Mouse (Mus musculus) heart, postnatal 0 days (tissue): ENCODE data around the gene B230118H07Rik. TPM values are rescaled to one million over a fixed set of nuclear protein-coding genes. Genes with fewer than 3 reads are reported as not detected.

Source experiments
- ATAC-seq: fragments of 200-750 bp; cut with Nextera tagmentation; 2 replicates; pipeline ENCODE4 v1.8.0; 2017; ENCODE audit warnings: low read depth, moderate number of reproducible peaks, moderate library complexity; ENCODE audit not compliant: insufficient read depth
- DNase-seq: peaks from one replicate; pipeline ENCODE4 v3.0.0-alpha.2; 2016; ENCODE audit warnings: low spot score
- H3K27ac ChIP-seq: fragments of 300-500 bp; sonication (generic); 2 replicates; pipeline ENCODE4 v1.5.1; 2014; ENCODE audit warnings: low read depth, mild to moderate bottlenecking
- H3K27me3 ChIP-seq: fragments of 300-500 bp; sonication (generic); 2 replicates; pipeline ENCODE4 v1.6.1; 2014; ENCODE audit warnings: low read length, mixed read lengths; ENCODE audit not compliant: control insufficient read depth, insufficient read depth
- H3K36me3 ChIP-seq: fragments of 300-500 bp; sonication (generic); replicated peaks from 2 replicates; pipeline ENCODE4 v1.6.1; 2014; ENCODE audit warnings: low read length, mixed read lengths; ENCODE audit not compliant: control insufficient read depth, insufficient read depth
- H3K4me1 ChIP-seq: fragments of 300-500 bp; sonication (generic); 2 replicates; pipeline ENCODE4 v1.6.1; 2014; ENCODE audit warnings: antibody characterized with exemption; ENCODE audit not compliant: control insufficient read depth, insufficient read depth
- H3K4me2 ChIP-seq: fragments of 300-500 bp; sonication (generic); 2 replicates; pipeline ENCODE4 v1.6.1; 2014; ENCODE audit warnings: low read depth, mild to moderate bottlenecking, low read length, moderate library complexity
- H3K4me3 ChIP-seq: fragments of 300-500 bp; sonication (generic); 2 replicates; pipeline ENCODE4 v1.5.1; 2014; ENCODE audit warnings: low read depth, low read length
- H3K9ac ChIP-seq: fragments of 300-500 bp; sonication (generic); replicated peaks from 2 replicates; pipeline ENCODE4 v1.6.1; 2014; ENCODE audit warnings: low read depth, low read length, mixed read lengths
- H3K9me3 ChIP-seq: fragments of 300-500 bp; sonication (generic); replicated peaks from 2 replicates; pipeline ENCODE4 v1.6.1; 2016; ENCODE audit warnings: low read length; ENCODE audit not compliant: control insufficient read depth
- CTCF ChIP-seq: IDR thresholded peaks from 2 replicates; pipeline ENCODE4 v1.5.1; 2016; ENCODE audit warnings: antibody characterized with exemption, control low read depth, low read depth
- EP300 ChIP-seq: IDR thresholded peaks from 2 replicates; pipeline ENCODE4 v1.6.1; 2016; ENCODE audit warnings: antibody characterized with exemption, low read depth
- WGBS: fragments of 180-500 bp; shearing (Covaris S2); extraction: QIAGEN DNeasy Blood & Tissue Kit; methylation state at CpG from one replicate; pipeline ENCODE4 v1.1.7; 2014; 5-methylcytosine and 5-hydroxymethylcytosine counted together
- polyA plus RNA-seq: library from polyadenylated mRNA; unstranded; fragments of >200 nt; fragmentation: Nextera tagmentation; extraction: Ambion mirVana; gene quantifications from 2 replicates; pipeline ENCODE4 v1.2.1, GENCODE M21; 2015
- total RNA-seq: library from RNA; depleted of rRNA; stranded (reverse); fragments of >200 nt; gene quantifications from 2 replicates; pipeline ENCODE4 v1.2.3, GENCODE M21; 2014; ENCODE audit warnings: low replicate concordance

B230118H07Rik gene
- total and polyA plus RNA-seq, 2 experiments from 2014 or later = 17.3 to 85.5 TPM

DNA sequence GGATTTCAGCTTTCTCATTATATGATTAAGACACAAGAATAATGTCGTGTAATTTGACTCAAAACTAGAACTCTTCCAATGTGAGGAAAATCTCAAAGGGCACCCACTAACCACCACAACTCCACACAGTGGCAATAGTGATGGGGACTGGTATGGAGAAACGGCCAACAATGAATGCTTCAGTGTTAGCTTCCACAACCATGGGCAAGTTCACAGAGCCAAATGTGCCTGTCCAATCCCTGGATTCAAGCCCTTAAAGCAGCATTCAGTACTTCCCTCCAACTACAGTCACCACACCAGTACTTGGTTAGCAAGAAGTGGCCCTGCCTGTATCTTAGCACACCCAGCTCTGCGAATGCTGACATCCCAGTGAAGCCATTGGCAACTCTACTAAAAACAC is 38.5 kb downstream of the B230118H07Rik start:
- no peak overlapping the region for H3K4me3 ChIP-seq
- ATAC-seq = no peak

DNA sequence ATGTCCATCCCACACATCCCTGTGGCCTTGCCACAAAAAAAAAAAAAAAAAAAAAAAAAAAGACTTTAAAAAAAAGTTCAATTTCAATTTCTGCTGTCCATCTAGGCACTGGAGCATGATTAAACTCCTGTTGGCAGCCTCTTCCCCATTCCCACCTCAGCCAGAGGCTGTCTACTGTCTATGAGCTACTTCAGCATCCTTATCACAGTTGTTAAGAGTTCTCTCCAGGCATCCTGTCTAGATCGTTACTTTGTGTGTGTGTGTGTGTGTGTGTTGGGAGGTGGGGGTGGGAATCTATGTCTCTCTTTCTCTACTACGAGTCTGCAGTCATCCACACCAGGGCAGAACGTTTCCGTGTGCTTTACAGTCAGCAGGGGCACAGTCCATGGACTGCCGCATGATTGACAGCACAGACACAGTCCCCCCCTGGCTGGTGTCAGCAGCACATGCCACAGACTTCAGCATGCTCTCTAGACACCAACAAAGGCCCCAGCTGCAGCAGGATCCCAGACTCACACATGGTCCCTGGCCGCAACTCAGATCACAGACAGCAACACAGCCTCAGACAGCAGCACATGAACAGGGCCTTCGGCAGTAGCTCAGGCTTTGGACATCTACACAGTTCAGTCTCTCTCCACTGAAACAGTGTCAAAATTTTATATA is 41.0 kb downstream of the B230118H07Rik start:
- Histone ChIP-seq H3K27ac (no peak overlapping the region), H3K27me3 (no peaks in the 10 kb centered on the region), H3K9ac (no peak overlapping the region), H3K9me3 (no peaks in the 10 kb centered on the region), H3K4me1 (0 out of 2 replicates have a peak, but pooled peaks cover 6% of the 10 kb centered on the region), H3K36me3 (peaks cover 4% of the 10 kb centered on the region; the same call in 1 of the 2 replicates), H3K4me2 (peak overlapping the region; percentile 25; the same call in 1 of the 2 replicates), H3K4me3 (no peak overlapping the region)
- 31% methylated on average over 7 of the region's 7 CpGs for WGBS
- DNase-seq (peak; percentile 25), ATAC-seq (peak; percentile 64)
- no peak for TF ChIP-seq CTCF
- TF ChIP-seq EP300 = no peak

More for the DNA sequence above, 38.5 kb downstream of the B230118H07Rik start:
- no peak overlapping the region for H3K27ac ChIP-seq
- peaks cover 4% of the 10 kb centered on the region; the same call in 1 of the 2 replicates for H3K36me3 ChIP-seq
- H3K4me2 ChIP-seq = no peak overlapping the region
- no peaks in the 10 kb centered on the region for H3K9me3 ChIP-seq
- no peak for TF ChIP-seq CTCF
- no peak for TF ChIP-seq EP300
- no peak for DNase-seq
- WGBS = 81% methylated on average over 3 of the region's 3 CpGs
- no peak overlapping the region for H3K9ac ChIP-seq
- no peaks in the 10 kb centered on the region for H3K27me3 ChIP-seq
- 0 out of 2 replicates have a peak, but pooled peaks cover 6% of the 10 kb centered on the region for H3K4me1 ChIP-seq

DNA sequence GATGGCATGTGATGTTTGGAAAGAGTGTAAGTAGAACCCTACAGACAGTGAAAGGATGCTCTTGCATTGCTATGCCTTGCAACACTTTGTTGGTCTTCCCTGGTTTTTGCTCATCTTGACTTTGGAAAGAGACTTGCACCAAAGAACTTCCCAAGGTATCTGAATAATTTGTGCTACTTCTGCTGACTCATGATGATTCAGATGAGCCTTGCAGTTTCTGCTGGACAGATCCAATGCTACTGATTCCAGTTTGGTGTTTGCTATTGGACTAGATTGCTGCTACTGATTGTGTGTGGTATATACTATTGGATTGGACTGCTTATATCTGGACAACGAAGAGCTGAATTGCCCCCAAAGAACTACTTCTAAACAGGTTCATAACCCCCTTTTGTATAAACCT is 46.2 kb downstream of the B230118H07Rik start:
- TF ChIP-seq EP300 (no peak), CTCF (no peak)
- H3K9me3 ChIP-seq = 0 out of 2 replicates have a peak, but pooled peaks cover 5% of the 10 kb centered on the region
- DNase-seq (no peak), ATAC-seq (no peak)
- no peak overlapping the region for H3K27ac ChIP-seq
- H3K4me3 ChIP-seq = no peak overlapping the region
- no peak overlapping the region for H3K9ac ChIP-seq
- no peaks in the 10 kb centered on the region for H3K27me3 ChIP-seq
- no peak overlapping the region for H3K4me2 ChIP-seq
- no peaks in the 10 kb centered on the region for H3K36me3 ChIP-seq
- H3K4me1 ChIP-seq = 0 out of 2 replicates have a peak, but pooled peaks cover 3% of the 10 kb centered on the region
- WGBS = 86% methylated on average over 1 of the region's 1 CpGs

DNA sequence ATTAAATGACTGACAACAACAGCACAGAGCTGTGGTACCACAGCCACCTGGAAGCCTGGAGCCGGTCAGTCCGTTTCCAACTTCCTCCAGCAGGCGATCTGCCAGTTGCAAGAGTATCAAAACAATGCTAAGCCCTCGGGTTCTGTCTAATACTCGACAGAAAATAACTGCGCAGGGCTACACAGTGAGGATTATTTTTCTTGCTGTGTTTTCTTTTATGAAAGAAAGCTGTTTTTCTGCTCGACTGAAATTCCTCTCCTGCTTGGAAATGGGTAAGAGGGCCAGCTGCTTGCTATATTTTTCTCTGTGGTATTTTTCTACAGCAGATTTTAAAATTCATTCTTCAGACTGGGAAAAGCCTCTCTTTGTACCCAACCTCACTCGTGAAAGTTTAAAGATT is 48.6 kb downstream of the B230118H07Rik start:
- DNase-seq (peak; percentile 10), ATAC-seq (no peak; the same call in 1 of the 2 replicates)
- peak overlapping the region; percentile 8; the same call in 1 of the 2 replicates for H3K27ac ChIP-seq
- 0 out of 2 replicates have a peak, but pooled peaks cover 5% of the 10 kb centered on the region for H3K9me3 ChIP-seq
- no peaks in the 10 kb centered on the region for H3K36me3 ChIP-seq
- H3K4me3 ChIP-seq = no peak overlapping the region; the same call in 1 of the 2 replicates
- TF ChIP-seq EP300 = no peak
- no peak for TF ChIP-seq CTCF
- peak overlapping the region; percentile 40 for H3K4me2 ChIP-seq
- H3K9ac ChIP-seq = no peak overlapping the region
- 27% methylated on average over 8 of the region's 8 CpGs for WGBS
- H3K4me1 ChIP-seq = 0 out of 2 replicates have a peak, but pooled peaks cover 3% of the 10 kb centered on the region
- H3K27me3 ChIP-seq = no peaks in the 10 kb centered on the region

DNA sequence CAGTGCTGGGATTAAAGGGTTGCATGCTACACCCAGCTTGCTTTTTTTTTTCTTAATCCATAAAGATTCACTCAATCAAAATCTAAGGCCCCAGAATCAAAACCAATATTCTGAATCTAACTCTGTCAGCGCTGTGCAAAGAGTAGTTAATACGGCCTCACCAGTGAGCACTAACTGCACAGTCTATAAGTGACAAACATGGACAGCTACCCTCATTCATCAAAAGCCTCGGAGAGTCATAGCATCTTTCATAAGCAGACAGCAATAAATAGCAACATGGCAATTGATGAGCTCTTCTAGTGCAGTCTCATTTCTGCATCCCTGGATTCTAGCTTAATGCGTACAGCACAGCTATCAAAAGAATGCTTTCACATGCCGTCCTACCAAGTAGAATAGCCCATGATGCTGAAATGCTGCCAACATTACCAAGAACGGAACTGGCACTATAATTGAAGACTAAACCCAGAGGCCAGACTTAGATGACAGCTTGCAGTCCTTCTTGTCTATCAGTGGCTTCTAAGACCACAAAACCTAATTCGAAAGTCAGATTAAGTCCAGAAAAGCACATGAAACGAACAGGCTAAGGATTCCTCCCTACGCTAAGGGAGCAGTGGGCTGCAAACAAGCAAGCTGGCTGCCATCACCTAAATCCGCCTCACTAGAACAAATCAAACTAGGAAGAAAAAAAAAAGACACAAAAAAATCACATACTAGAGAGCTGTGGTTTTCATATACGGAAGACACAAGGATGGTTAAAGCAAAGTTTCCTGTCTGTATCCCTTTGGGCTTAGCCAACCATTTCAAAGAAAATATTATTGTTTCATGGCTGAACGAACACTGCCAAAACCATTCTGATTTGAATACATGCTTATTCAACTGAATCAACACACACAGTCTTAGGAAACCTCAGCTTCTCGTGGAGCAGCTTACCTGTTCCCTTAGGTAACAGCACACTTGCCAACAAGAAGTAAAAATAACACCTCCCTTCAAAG is 50.8 kb downstream of the B230118H07Rik start:
- TF ChIP-seq CTCF = no peak
- no peak for TF ChIP-seq EP300
- Histone ChIP-seq H3K36me3 (no peaks in the 10 kb centered on the region), H3K9ac (no peak overlapping the region), H3K4me3 (no peak overlapping the region), H3K27ac (no peak overlapping the region), H3K27me3 (no peaks in the 10 kb centered on the region), H3K4me2 (peak overlapping the region; percentile 36), H3K9me3 (0 out of 2 replicates have a peak, but pooled peaks cover 5% of the 10 kb centered on the region), H3K4me1 (0 out of 2 replicates have a peak, but pooled peaks cover 3% of the 10 kb centered on the region)
- ATAC-seq = peak; percentile 41; the same call in 1 of the 2 replicates
- peak; percentile 9 for DNase-seq
- 61% methylated on average over 13 of the region's 13 CpGs for WGBS
